ENCODE assay signal across 21 mouse cellular contexts in genomic region chr2:58549960-58550359, GRCm38 (mm10). TPM values are rescaled to one million over a fixed set of nuclear protein-coding genes. Genes with fewer than 3 reads are reported as not detected.
A peak's percentile ranks its signal among the peaks of the same experiment; 100 is the strongest.
DNase-seq lines count a peak whose midpoint lies in the region; ATAC-seq and TF ChIP-seq lines count a peak whose summit lies in the region.
"Had no signal": no experiment of that assay in that cellular context is flagged by ENCODE, and none has a peak within 500 bp of the region (broad histone marks: within the 10 kb centered on the region; RNA-seq: fewer than 3 reads in every experiment).

No protein-coding gene starts in this region.

- no peak for TF ChIP-seq CTCF in forebrain, postnatal 0 days (IDR thresholded peaks at IDR 0.05; ENCODE audit: low read depth)

- no peak overlapping the region for H3K4me2 ChIP-seq in forebrain, embryonic 11.5 days (ENCODE audit: low read depth, low read length, severe bottlenecking)
- no peak overlapping the region for H3K4me2 ChIP-seq in forebrain, embryonic 12.5 days
- peak overlapping the region; percentile 28; the same call in 1 of the 2 replicates for H3K4me2 ChIP-seq in heart, embryonic 16.5 days (ENCODE audit: low read depth, low read length)
- no peak overlapping the region for H3K4me2 ChIP-seq in lung, embryonic 16.5 days (ENCODE audit: low read depth, low read length)
- H3K4me2 ChIP-seq in forebrain, postnatal 0 days (ENCODE audit: low read depth) = no peak overlapping the region
- H3K4me2 ChIP-seq: limb, embryonic 15.5 days; neural tube, embryonic 13.5 days; stomach, embryonic 15.5 days had no signal

- no peaks in the 10 kb centered on the region for H3K27me3 ChIP-seq in forebrain, embryonic 11.5 days (ENCODE audit: control insufficient read depth, insufficient read depth, low read length)
- H3K27me3 ChIP-seq in forebrain, embryonic 12.5 days = no peaks in the 10 kb centered on the region
- H3K27me3 ChIP-seq in heart, embryonic 16.5 days (ENCODE audit: control insufficient read depth, insufficient read depth, low read length) = no peaks in the 10 kb centered on the region
- no peaks in the 10 kb centered on the region for H3K27me3 ChIP-seq in lung, embryonic 16.5 days (ENCODE audit: control insufficient read depth, insufficient read depth, low read depth, low read length)
- no peaks in the 10 kb centered on the region for H3K27me3 ChIP-seq in forebrain, postnatal 0 days (ENCODE audit: insufficient read depth, low read length)
- H3K27me3 ChIP-seq: limb, embryonic 15.5 days; neural tube, embryonic 13.5 days; stomach, embryonic 15.5 days had no signal

- H3K9me3 ChIP-seq in forebrain, embryonic 11.5 days (ENCODE audit: control insufficient read depth, low read length) = no peaks in the 10 kb centered on the region
- H3K9me3 ChIP-seq in forebrain, embryonic 12.5 days = no peaks in the 10 kb centered on the region
- H3K9me3 ChIP-seq in heart, embryonic 16.5 days (replicated peaks; ENCODE audit: control insufficient read depth, low read length) = no peaks in the 10 kb centered on the region
- H3K9me3 ChIP-seq in lung, embryonic 16.5 days (ENCODE audit: control insufficient read depth, low read length) = no peaks in the 10 kb centered on the region
- H3K9me3 ChIP-seq in forebrain, postnatal 0 days (ENCODE audit: low read length) = no peaks in the 10 kb centered on the region
- H3K9me3 ChIP-seq: limb, embryonic 15.5 days; neural tube, embryonic 13.5 days; stomach, embryonic 15.5 days had no signal

- H3K9ac ChIP-seq in forebrain, embryonic 11.5 days (ENCODE audit: low read length) = no peak overlapping the region
- no peak overlapping the region for H3K9ac ChIP-seq in forebrain, embryonic 12.5 days
- H3K9ac ChIP-seq in heart, embryonic 16.5 days (ENCODE audit: low read length) = no peak overlapping the region
- no peak overlapping the region for H3K9ac ChIP-seq in lung, embryonic 16.5 days (ENCODE audit: low read length)
- no peak overlapping the region for H3K9ac ChIP-seq in forebrain, postnatal 0 days
- H3K9ac ChIP-seq: limb, embryonic 15.5 days; neural tube, embryonic 13.5 days; stomach, embryonic 15.5 days had no signal

- DNase-seq in forebrain, embryonic 11.5 days (ENCODE audit: low spot score) = peak; percentile 45
- DNase-seq in heart, adult 11 months = no peak
- no peak for DNase-seq in lung, postnatal 4 days
- DNase-seq in forebrain, postnatal 0 days = no peak
- DNase-seq in kidney, postnatal 36 days = no peak
- DNase-seq: adrenal gland, postnatal 10 days; B cell, adult 2 months; cerebellum, adult 11 months; cerebellum, postnatal 25 days; gastrocnemius, postnatal 36 days; layer of hippocampus, postnatal 36 days; lung, adult 18-20 months; lung, postnatal 36 days; right cerebral cortex, postnatal 14 days; thymus, adult 2 months had no signal

- ATAC-seq in forebrain, embryonic 11.5 days (replicated peaks; ENCODE audit: low FRiP score) = 0 out of 2 replicates have a peak, but pooled peaks have one; percentile 40
- no peak for ATAC-seq in forebrain, embryonic 12.5 days (ENCODE audit: low FRiP score)
- no peak for ATAC-seq in heart, embryonic 16.5 days (replicated peaks; ENCODE audit: extremely low read depth, insufficient read depth, low FRiP score)
- 0 out of 2 replicates have a peak, but pooled peaks have one; percentile 20 for ATAC-seq in lung, embryonic 16.5 days (ENCODE audit: low read depth)
- peak; percentile 52; the same call in 1 of the 2 replicates for ATAC-seq in forebrain, postnatal 0 days

- no peaks in the 10 kb centered on the region for H3K36me3 ChIP-seq in forebrain, embryonic 11.5 days (ENCODE audit: control insufficient read depth, insufficient read depth, low read length)
- H3K36me3 ChIP-seq in forebrain, embryonic 12.5 days (replicated peaks) = no peaks in the 10 kb centered on the region
- H3K36me3 ChIP-seq in heart, embryonic 16.5 days (ENCODE audit: control insufficient read depth, insufficient read depth) = no peaks in the 10 kb centered on the region
- H3K36me3 ChIP-seq in lung, embryonic 16.5 days (ENCODE audit: control insufficient read depth, insufficient read depth, low read length) = no peaks in the 10 kb centered on the region
- no peaks in the 10 kb centered on the region for H3K36me3 ChIP-seq in forebrain, postnatal 0 days (ENCODE audit: insufficient read depth)
- H3K36me3 ChIP-seq: limb, embryonic 15.5 days; neural tube, embryonic 13.5 days; stomach, embryonic 15.5 days had no signal

- no peak overlapping the region for H3K27ac ChIP-seq in forebrain, embryonic 11.5 days (ENCODE audit: low read depth, low read length)
- H3K27ac ChIP-seq in forebrain, embryonic 12.5 days = no peak overlapping the region
- H3K27ac ChIP-seq in heart, embryonic 16.5 days (ENCODE audit: low read length) = no peak overlapping the region
- no peak overlapping the region for H3K27ac ChIP-seq in lung, embryonic 16.5 days (ENCODE audit: low read length)
- no peak overlapping the region for H3K27ac ChIP-seq in forebrain, postnatal 0 days (ENCODE audit: low read depth, low read length)
- H3K27ac ChIP-seq: limb, embryonic 15.5 days; stomach, embryonic 15.5 days had no signal

- no peak overlapping the region for H3K4me3 ChIP-seq in forebrain, embryonic 11.5 days (ENCODE audit: low read depth, low read length)
- H3K4me3 ChIP-seq in forebrain, embryonic 12.5 days (replicated peaks) = no peak overlapping the region
- no peak overlapping the region for H3K4me3 ChIP-seq in heart, embryonic 16.5 days (ENCODE audit: low read length)
- no peak overlapping the region for H3K4me3 ChIP-seq in lung, embryonic 16.5 days (ENCODE audit: low read length)
- no peak overlapping the region for H3K4me3 ChIP-seq in forebrain, postnatal 0 days (ENCODE audit: low read depth, low read length)
- H3K4me3 ChIP-seq: limb, embryonic 15.5 days; neural tube, embryonic 13.5 days; stomach, embryonic 15.5 days had no signal

- peaks cover 3% of the 10 kb centered on the region; the same call in 1 of the 2 replicates for H3K4me1 ChIP-seq in forebrain, embryonic 11.5 days (replicated peaks; ENCODE audit: control insufficient read depth, insufficient read depth, low read length)
- peaks cover 33% of the 10 kb centered on the region for H3K4me1 ChIP-seq in forebrain, embryonic 12.5 days
- H3K4me1 ChIP-seq in heart, embryonic 16.5 days (ENCODE audit: control insufficient read depth, insufficient read depth, low read length) = peaks cover 50% of the 10 kb centered on the region
- H3K4me1 ChIP-seq in lung, embryonic 16.5 days (replicated peaks; ENCODE audit: control insufficient read depth, insufficient read depth, low read length) = peaks cover 22% of the 10 kb centered on the region
- peaks cover 8% of the 10 kb centered on the region; the same call in 1 of the 2 replicates for H3K4me1 ChIP-seq in forebrain, postnatal 0 days (ENCODE audit: insufficient read depth)

- 59% methylated on average over 6 of the region's 6 CpGs for WGBS in forebrain, embryonic 11.5 days
- WGBS in forebrain, embryonic 12.5 days = 60% methylated on average over 6 of the region's 6 CpGs
- 28% methylated on average over 6 of the region's 6 CpGs for WGBS in heart, embryonic 16.5 days
- WGBS in lung, embryonic 16.5 days = 36% methylated on average over 6 of the region's 6 CpGs
- 48% methylated on average over 6 of the region's 6 CpGs for WGBS in forebrain, postnatal 0 days

RNA-seq across cellular contexts. Expression of gene Acvr1, which starts 17.0 kb away (rescaled TPM):
- 5.1 and 5.9 TPM in 2 replicates for polyA plus RNA-seq in forebrain, embryonic 11.5 days (2014; fragmentation: Nextera tagmentation; extraction: Ambion mirVana)
- 3.5 and 4.6 TPM in 2 replicates for polyA plus RNA-seq in forebrain, embryonic 12.5 days (2016; fragmentation: Nextera tagmentation; extraction: Ambion mirVana)
- 7.2 and 8.0 TPM in 2 replicates for polyA plus RNA-seq in heart, embryonic 16.5 days (2015; fragmentation: Nextera tagmentation; extraction: Ambion mirVana)
- 4.8 and 5.6 TPM in 2 replicates for polyA plus RNA-seq in lung, embryonic 16.5 days (2015; fragmentation: Nextera tagmentation; extraction: Ambion mirVana)
- 14.8 and 16.4 TPM in 2 replicates for total RNA-seq in forebrain, postnatal 0 days (2014; rRNA removed)
- polyA plus RNA-seq in forebrain, postnatal 0 days (2015; fragmentation: Nextera tagmentation; extraction: Ambion mirVana) = 5.6 and 6.4 TPM in 2 replicates

RNA-seq across cellular contexts. Expression of gene Upp2, which starts 17.1 kb away (rescaled TPM):
- polyA plus RNA-seq in forebrain, embryonic 11.5 days (2014; fragmentation: Nextera tagmentation; extraction: Ambion mirVana) = 4.9 and 7.5 TPM in 2 replicates
- polyA plus RNA-seq in forebrain, embryonic 12.5 days (2016; fragmentation: Nextera tagmentation; extraction: Ambion mirVana) = 7.3 and 7.5 TPM in 2 replicates
- polyA plus RNA-seq in heart, embryonic 16.5 days (2015; fragmentation: Nextera tagmentation; extraction: Ambion mirVana) = 5.4 and 6.4 TPM in 2 replicates
- polyA plus RNA-seq in lung, embryonic 16.5 days (2015; fragmentation: Nextera tagmentation; extraction: Ambion mirVana) = 6.6 and 7.4 TPM in 2 replicates
- 12.6 and 19.9 TPM in 2 replicates for total RNA-seq in forebrain, postnatal 0 days (2014; rRNA removed)
- polyA plus RNA-seq in forebrain, postnatal 0 days (2015; fragmentation: Nextera tagmentation; extraction: Ambion mirVana) = 10.8 and 12.5 TPM in 2 replicates

Comparison
In these comparisons a context has a peak if more than half of its experiments do, and no peak if none do; other contexts are left out.
1. ATAC-seq: peak in forebrain, embryonic 11.5 days (single experiment), lung, embryonic 16.5 days (single experiment) and forebrain, postnatal 0 days (single experiment); none in forebrain, embryonic 12.5 days (single experiment) and heart, embryonic 16.5 days (single experiment).